29 mouse cellular contexts compared by ENCODE assay signal in genomic region chr6:88088971-88089370, GRCm38 (mm10). TPM values are rescaled to one million over a fixed set of nuclear protein-coding genes. Genes with fewer than 3 reads are reported as not detected.
DNase-seq lines count a peak whose midpoint lies in the region; ATAC-seq and TF ChIP-seq lines count a peak whose summit lies in the region.
"Had no signal": no experiment of that assay in that cellular context is flagged by ENCODE, and none has a peak within 500 bp of the region (broad histone marks: within the 10 kb centered on the region; RNA-seq: fewer than 3 reads in every experiment).

No protein-coding gene starts in this region.

- H3K4me2 ChIP-seq in intestine, postnatal 0 days (replicated peaks; ENCODE audit: low read depth): no peak overlapping the region
- no peak overlapping the region for H3K4me2 ChIP-seq in intestine, embryonic 15.5 days (replicated peaks)
- H3K4me2 ChIP-seq in midbrain, postnatal 0 days (ENCODE audit: low read depth, low read length, poor library complexity, severe bottlenecking): no peak overlapping the region
- H3K4me2 ChIP-seq in midbrain, embryonic 11.5 days: no peak overlapping the region
- H3K4me2 ChIP-seq: embryonic facial prominence, embryonic 13.5 days; heart, embryonic 12.5 days; hindbrain, embryonic 14.5 days; limb, embryonic 12.5 days; neural tube, embryonic 15.5 days had no signal

- 59% methylated on average over 1 of the region's 1 CpGs for WGBS in intestine, postnatal 0 days
- 80% methylated on average over 1 of the region's 1 CpGs for WGBS in intestine, embryonic 15.5 days
- 76% methylated on average over 1 of the region's 1 CpGs for WGBS in midbrain, postnatal 0 days
- 68% methylated on average over 1 of the region's 1 CpGs for WGBS in midbrain, embryonic 11.5 days

- no peak for ATAC-seq in intestine, postnatal 0 days
- no peak for ATAC-seq in intestine, embryonic 15.5 days
- ATAC-seq in midbrain, postnatal 0 days (ENCODE audit: low FRiP score): no peak
- ATAC-seq in midbrain, embryonic 11.5 days (ENCODE audit: low FRiP score): no peak
- ATAC-seq: forebrain, embryonic 16.5 days had no signal

- TF ChIP-seq CTCF in intestine, postnatal 0 days (IDR thresholded peaks at IDR 0.05; ENCODE audit: low read depth): peak; percentile 36
- TF ChIP-seq CTCF in midbrain, postnatal 0 days (IDR thresholded peaks at IDR 0.05): peak; percentile 19; the same call in 1 of the 2 replicates

- H3K9ac ChIP-seq in intestine, postnatal 0 days (ENCODE audit: low read depth, low read length): no peak overlapping the region
- H3K9ac ChIP-seq in intestine, embryonic 15.5 days: no peak overlapping the region
- H3K9ac ChIP-seq in midbrain, postnatal 0 days (replicated peaks; ENCODE audit: low read length, poor library complexity, severe bottlenecking): no peak overlapping the region
- no peak overlapping the region for H3K9ac ChIP-seq in midbrain, embryonic 11.5 days (ENCODE audit: low read length)
- H3K9ac ChIP-seq: embryonic facial prominence, embryonic 13.5 days; heart, embryonic 12.5 days; hindbrain, embryonic 14.5 days; limb, embryonic 12.5 days; neural tube, embryonic 15.5 days had no signal

- no peak overlapping the region for H3K27ac ChIP-seq in intestine, postnatal 0 days (ENCODE audit: low read depth, low read length)
- H3K27ac ChIP-seq in intestine, embryonic 15.5 days: no peak overlapping the region
- no peak overlapping the region for H3K27ac ChIP-seq in midbrain, postnatal 0 days (ENCODE audit: low read depth, low read length)
- H3K27ac ChIP-seq in midbrain, embryonic 11.5 days (ENCODE audit: low read depth, low read length): no peak overlapping the region
- H3K27ac ChIP-seq: embryonic facial prominence, embryonic 13.5 days; gastrocnemius, adult 2 months; hindbrain, embryonic 14.5 days; left cerebral cortex, adult 2 months; limb, embryonic 12.5 days; macrophage; neural tube, embryonic 15.5 days had no signal

- no peaks in the 10 kb centered on the region for H3K27me3 ChIP-seq in intestine, postnatal 0 days (replicated peaks; ENCODE audit: control insufficient read depth, insufficient read depth, low read length)
- no peaks in the 10 kb centered on the region for H3K27me3 ChIP-seq in intestine, embryonic 15.5 days (replicated peaks)
- H3K27me3 ChIP-seq in midbrain, postnatal 0 days (ENCODE audit: insufficient read depth, low read length): no peaks in the 10 kb centered on the region
- H3K27me3 ChIP-seq in midbrain, embryonic 11.5 days (ENCODE audit: control insufficient read depth, insufficient read depth, low read length): no peaks in the 10 kb centered on the region
- H3K27me3 ChIP-seq: embryonic facial prominence, embryonic 13.5 days; heart, embryonic 12.5 days; limb, embryonic 12.5 days; neural tube, embryonic 15.5 days had no signal

- 0 out of 2 replicates have a peak, but pooled peaks cover 3% of the 10 kb centered on the region for H3K4me1 ChIP-seq in intestine, postnatal 0 days (replicated peaks; ENCODE audit: control insufficient read depth, insufficient read depth, low read length)
- H3K4me1 ChIP-seq in intestine, embryonic 15.5 days (replicated peaks): peaks cover 14% of the 10 kb centered on the region
- H3K4me1 ChIP-seq in midbrain, postnatal 0 days (ENCODE audit: insufficient read depth, low read length): peaks cover 9% of the 10 kb centered on the region
- H3K4me1 ChIP-seq in midbrain, embryonic 11.5 days (ENCODE audit: control insufficient read depth, insufficient read depth, low read length): peaks cover 13% of the 10 kb centered on the region

- peaks cover 37% of the 10 kb centered on the region for H3K36me3 ChIP-seq in intestine, postnatal 0 days (ENCODE audit: control insufficient read depth, insufficient read depth)
- peaks cover 29% of the 10 kb centered on the region for H3K36me3 ChIP-seq in intestine, embryonic 15.5 days
- peaks cover 27% of the 10 kb centered on the region for H3K36me3 ChIP-seq in midbrain, postnatal 0 days (ENCODE audit: insufficient read depth, low read length)
- H3K36me3 ChIP-seq in midbrain, embryonic 11.5 days (ENCODE audit: control insufficient read depth, insufficient read depth, low read length): peaks cover 15% of the 10 kb centered on the region; the same call in 1 of the 2 replicates

- H3K4me3 ChIP-seq in intestine, postnatal 0 days (ENCODE audit: low read depth, low read length): no peak overlapping the region
- H3K4me3 ChIP-seq in intestine, embryonic 15.5 days (replicated peaks): no peak overlapping the region
- no peak overlapping the region for H3K4me3 ChIP-seq in midbrain, postnatal 0 days (ENCODE audit: low read depth, low read length)
- no peak overlapping the region for H3K4me3 ChIP-seq in midbrain, embryonic 11.5 days (ENCODE audit: low read depth, low read length)
- H3K4me3 ChIP-seq: embryonic facial prominence, embryonic 13.5 days; erythroblast, embryonic 14.5 days; gastrocnemius, adult 2 months; heart, embryonic 12.5 days; left cerebral cortex, adult 2 months; limb, embryonic 12.5 days; neural tube, embryonic 15.5 days had no signal

- no peak for DNase-seq in midbrain, postnatal 0 days (ENCODE audit: low spot score)
- DNase-seq in midbrain, embryonic 11.5 days (ENCODE audit: low spot score, missing footprints): no peak
- peak; percentile 43 for DNase-seq in ZHBTc4 (ENCODE audit: low read depth, low spot score)
- no peak for DNase-seq in layer of hippocampus, postnatal 25 days (ENCODE audit: extremely low spot score in 1 of 2, low spot score in 1 of 2)
- no peak for DNase-seq in spleen, postnatal 36 days (ENCODE audit: low spot score in 2 of 2)
- DNase-seq: adrenal gland, postnatal 14 days; B cell, adult 2 months; cerebellum, adult 11-12 months; cerebellum, postnatal 10 days; gastrocnemius, adult 2 months; gastrocnemius, postnatal 36 days; heart, adult 18-20 months; kidney, adult 18-20 months; kidney, postnatal 4 days; midbrain, embryonic 14.5 days; right cerebral cortex, postnatal 14 days; thymus, adult 18-20 months; thymus, postnatal 36 days had no signal

- no peaks in the 10 kb centered on the region for H3K9me3 ChIP-seq in intestine, postnatal 0 days (ENCODE audit: control insufficient read depth)
- H3K9me3 ChIP-seq in intestine, embryonic 15.5 days: no peaks in the 10 kb centered on the region
- H3K9me3 ChIP-seq in midbrain, postnatal 0 days (ENCODE audit: low read length): no peaks in the 10 kb centered on the region
- no peaks in the 10 kb centered on the region for H3K9me3 ChIP-seq in midbrain, embryonic 11.5 days (ENCODE audit: control insufficient read depth, low read length)
- H3K9me3 ChIP-seq: embryonic facial prominence, embryonic 13.5 days; heart, embryonic 12.5 days; limb, embryonic 12.5 days; neural tube, embryonic 15.5 days had no signal

RNA-seq across cellular contexts. Expression of gene Rpn1, which starts 4.7 kb away (rescaled TPM):
- polyA plus RNA-seq in intestine, postnatal 0 days (2015; fragmentation: Nextera tagmentation; extraction: Ambion mirVana): 164 and 184 TPM in 2 replicates
- polyA plus RNA-seq in intestine, embryonic 15.5 days (2015; fragmentation: Nextera tagmentation; extraction: Ambion mirVana): 423 and 425 TPM in 2 replicates
- 196 and 198 TPM in 2 replicates for total RNA-seq in midbrain, postnatal 0 days (2014; rRNA removed)
- polyA plus RNA-seq in midbrain, postnatal 0 days (2015; fragmentation: Nextera tagmentation; extraction: Ambion mirVana): 252 and 261 TPM in 2 replicates
- 267 and 272 TPM in 2 replicates for polyA plus RNA-seq in midbrain, embryonic 11.5 days (2014; fragmentation: Nextera tagmentation; extraction: Ambion mirVana)
- 100 to 1,000 TPM; 166 to 175 TPM for total RNA-seq in layer of hippocampus, postnatal 25 days (2021)

RNA-seq across cellular contexts. Expression of gene Rab7, which starts 43.9 kb away (rescaled TPM):
- 219 and 226 TPM in 2 replicates for polyA plus RNA-seq in intestine, postnatal 0 days (2015; fragmentation: Nextera tagmentation; extraction: Ambion mirVana)
- polyA plus RNA-seq in intestine, embryonic 15.5 days (2015; fragmentation: Nextera tagmentation; extraction: Ambion mirVana): 243 and 244 TPM in 2 replicates
- total RNA-seq in midbrain, postnatal 0 days (2014; rRNA removed): 87.5 and 103 TPM in 2 replicates
- 356 and 379 TPM in 2 replicates for polyA plus RNA-seq in midbrain, postnatal 0 days (2015; fragmentation: Nextera tagmentation; extraction: Ambion mirVana)
- 251 and 267 TPM in 2 replicates for polyA plus RNA-seq in midbrain, embryonic 11.5 days (2014; fragmentation: Nextera tagmentation; extraction: Ambion mirVana)
- 100 to 1,000 TPM; 327 to 360 TPM for total RNA-seq in layer of hippocampus, postnatal 25 days (2021)
